Mouse (Mus musculus) stomach, postnatal 0 days (tissue): ENCODE measurements at regions not wholly inside any gene's neighbourhood (a gene's known extent, or its start where the extent isn't known, plus 50 kb on each side); places are given as distances from the start of the nearest gene placed in this dataset.

Source experiments
- CTCF ChIP-seq: IDR thresholded peaks from 2 replicates; pipeline ENCODE4 v1.5.1; 2016; ENCODE audit warnings: antibody characterized with exemption, low read depth, mild to moderate bottlenecking, moderate library complexity
- EP300 ChIP-seq: optimal IDR thresholded peaks from 2 replicates; pipeline ENCODE3; 2016; ENCODE audit warnings: antibody characterized with exemption

DNA sequence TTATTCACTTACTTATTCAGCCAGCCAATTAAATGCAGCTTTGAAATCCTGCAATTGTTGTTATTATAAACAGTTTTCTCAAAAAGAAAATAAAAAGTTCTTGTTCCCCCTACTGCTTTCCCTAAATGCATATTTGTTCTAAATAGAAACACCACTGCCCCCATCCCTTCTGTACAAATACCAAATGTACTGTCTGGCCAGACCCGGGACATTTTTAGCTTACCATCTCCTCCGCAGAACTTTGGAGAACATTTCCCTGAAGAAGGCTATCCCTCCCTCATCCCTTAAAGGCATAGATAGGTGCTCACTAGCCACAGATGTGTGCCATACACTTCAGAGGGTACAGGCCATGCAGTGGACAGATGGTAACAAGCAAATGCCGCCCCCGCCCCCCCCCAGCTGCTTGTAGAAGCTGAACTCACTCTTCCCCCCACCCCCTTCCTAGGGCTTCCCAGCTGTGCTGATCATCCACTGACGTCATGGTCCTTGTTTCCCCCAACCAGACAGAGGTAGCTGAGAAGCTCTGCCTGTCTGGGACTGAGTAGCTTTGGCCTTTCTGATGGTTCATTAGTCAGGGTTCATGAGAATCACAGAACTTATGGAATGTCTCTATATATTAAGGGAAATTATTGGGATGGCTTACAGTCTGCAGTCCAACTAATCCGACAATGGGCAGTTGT lies 98.9 kb upstream of the Rbpj start:
- no peak for TF ChIP-seq EP300
- no peak for TF ChIP-seq CTCF
